Mouse (Mus musculus) layer of hippocampus, postnatal 25 days (tissue): ENCODE results near the gene Glt1d1. TPM values are rescaled to one million over a fixed set of nuclear protein-coding genes. Genes with fewer than 3 reads are reported as not detected.

Experiments used
- DNase-seq, 2 experiments: peaks; one replicate each; pipeline ENCODE4 v3.0.0; 2022; ENCODE audit warnings: mixed read lengths in 2 of 2, low spot score in 1 of 2; ENCODE audit errors: extremely low spot score in 1 of 2
- total RNA-seq, 2 experiments: library from RNA; stranded (reverse); gene quantifications; 2 replicates each; pipeline ENCODE4 v1.2.3; 2021

Gene Glt1d1
- total RNA-seq, 2 experiments from 2014 or later: 21.3 to 23.0 TPM

DNA sequence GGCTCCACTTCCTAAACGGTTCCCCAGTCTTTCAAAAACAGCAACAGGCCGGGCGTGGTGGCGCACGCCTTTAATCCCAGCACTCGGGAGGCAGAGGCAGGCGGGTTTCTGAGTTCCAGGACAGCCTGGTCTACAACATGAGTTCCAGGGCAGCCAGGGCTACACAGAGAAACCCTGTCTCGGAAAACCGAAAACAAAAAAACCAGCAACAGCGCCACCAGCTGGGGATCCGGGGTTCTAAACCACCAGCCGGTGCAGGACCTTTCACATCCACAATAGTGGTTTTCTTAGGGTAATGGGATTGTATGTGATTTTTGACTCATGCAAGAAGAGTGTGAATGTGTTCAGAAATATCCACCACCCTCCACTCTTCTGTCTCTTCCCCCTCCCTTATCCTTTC, 4.8 kb upstream of the Glt1d1 start:
- DNase-seq: no peak

DNA sequence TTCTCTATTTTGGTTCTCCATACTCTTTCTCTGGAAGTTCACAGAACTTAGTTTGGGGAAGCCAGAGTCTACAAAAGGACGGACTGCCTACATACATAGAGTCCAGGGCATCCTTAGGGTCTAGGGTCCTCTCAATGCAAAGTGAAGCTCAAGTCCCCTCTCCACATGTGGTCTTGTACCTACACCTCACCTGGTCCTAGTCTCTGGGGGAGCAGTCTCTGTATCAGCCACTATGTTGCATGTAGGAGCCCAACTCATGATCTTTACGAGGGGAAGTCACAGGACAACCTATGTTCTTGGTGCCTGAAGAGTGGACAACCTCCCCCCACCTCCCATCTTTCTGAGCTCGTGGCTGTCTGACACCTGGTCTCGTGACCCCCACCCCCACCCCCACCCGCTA, 391 bp upstream of the Glt1d1 start:
- DNase-seq: no peak

GRCm38 (mm10) chr5:127633188-127633587, 1.1 kb downstream of the Glt1d1 start:
- DNase-seq: no peak

DNA sequence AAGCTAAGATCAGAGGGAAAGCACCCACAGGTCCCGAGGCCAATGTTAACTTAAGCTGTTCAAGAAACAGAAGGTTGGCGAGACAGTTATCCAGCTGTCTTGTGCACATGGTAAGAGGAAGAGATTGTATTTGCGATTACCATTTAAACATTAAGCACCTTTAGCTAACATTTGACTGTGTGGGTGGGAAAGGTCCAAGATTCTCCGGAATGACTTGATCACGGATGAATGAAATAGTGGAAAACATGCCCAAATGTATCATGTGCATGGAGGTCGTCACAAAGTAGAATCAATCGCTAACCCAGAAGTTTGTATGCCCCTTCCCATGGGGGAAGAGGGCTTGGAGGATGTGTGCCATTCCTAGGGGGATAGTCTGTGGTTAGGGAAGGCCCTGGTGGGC, 1.6 kb downstream of the Glt1d1 start:
- DNase-seq: no peak

DNA sequence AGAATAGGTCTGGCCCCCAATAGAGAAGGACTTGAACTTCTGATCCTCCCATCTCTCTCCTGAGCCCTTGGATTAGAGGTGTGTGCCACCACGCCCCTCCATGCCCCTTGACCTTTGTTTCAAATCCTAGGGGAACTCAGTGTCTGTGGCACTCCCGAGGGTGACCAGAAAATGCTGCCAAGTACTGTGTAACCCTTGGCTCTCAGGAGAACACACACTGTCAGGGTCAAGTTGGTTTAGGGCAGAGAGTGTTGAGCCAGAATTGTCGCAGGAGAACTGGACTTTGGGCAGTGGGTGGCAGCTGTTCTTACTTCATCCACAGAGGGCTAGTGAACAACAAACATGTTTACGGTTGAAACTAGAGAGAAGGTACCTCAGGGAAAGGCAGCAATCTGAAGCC, 5.6 kb downstream of the Glt1d1 start:
- DNase-seq: no peak

GRCm38 (mm10) chr5:127638177-127638576, 6.1 kb downstream of the Glt1d1 start:
- no peak for DNase-seq

- no peak for DNase-seq
These were observed 7.1 kb downstream of the Glt1d1 start for GRCm38 (mm10) chr5:127639067-127639605.

DNA sequence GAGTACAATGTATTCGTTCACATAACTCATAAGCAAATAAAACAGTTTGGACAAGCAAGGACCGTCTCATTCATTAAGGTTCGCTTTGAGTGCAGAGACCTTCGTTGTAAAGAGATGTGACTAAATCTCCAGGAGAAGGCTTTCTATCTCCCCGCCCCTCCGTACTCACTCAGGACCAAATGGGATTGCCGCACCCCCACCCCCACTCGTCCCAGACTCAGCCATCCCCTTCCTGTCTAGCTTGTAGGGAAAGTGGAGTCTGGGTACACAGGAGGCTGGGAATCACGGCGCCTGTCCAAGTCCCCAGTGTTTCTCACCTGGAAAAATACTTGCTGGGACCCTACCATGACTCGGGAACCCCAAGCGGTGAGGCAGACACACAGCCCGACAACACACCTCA, 7.6 kb downstream of the Glt1d1 start:
- no peak for DNase-seq

- DNase-seq: no peak
These were observed 8.3 kb downstream of the Glt1d1 start for GRCm38 (mm10) chr5:127640359-127640758.

- no peak for DNase-seq
These were observed 9.3 kb downstream of the Glt1d1 start for GRCm38 (mm10) chr5:127641185-127641958.

DNA sequence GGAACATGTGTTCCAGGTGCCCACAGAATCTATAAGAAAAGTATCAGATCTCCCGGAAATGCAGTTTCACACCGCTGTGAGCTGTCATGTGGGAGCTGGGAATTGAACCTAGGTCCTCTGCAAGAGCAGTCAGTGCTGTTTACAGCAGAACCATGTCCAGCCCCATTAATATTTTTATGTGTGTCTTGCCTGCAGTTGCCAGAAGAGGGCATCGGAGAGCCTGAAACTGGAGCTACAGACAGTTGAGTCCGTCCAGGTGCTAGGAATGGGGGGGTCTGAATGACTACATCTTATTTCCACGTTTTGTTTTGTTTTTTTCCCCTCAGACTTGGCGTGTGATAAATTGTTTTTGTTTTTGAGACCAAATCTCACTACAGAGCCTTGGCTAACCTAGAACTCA, 16.0 kb downstream of the Glt1d1 start:
- DNase-seq: peak in 1 of 2 experiments; percentile 45

DNA sequence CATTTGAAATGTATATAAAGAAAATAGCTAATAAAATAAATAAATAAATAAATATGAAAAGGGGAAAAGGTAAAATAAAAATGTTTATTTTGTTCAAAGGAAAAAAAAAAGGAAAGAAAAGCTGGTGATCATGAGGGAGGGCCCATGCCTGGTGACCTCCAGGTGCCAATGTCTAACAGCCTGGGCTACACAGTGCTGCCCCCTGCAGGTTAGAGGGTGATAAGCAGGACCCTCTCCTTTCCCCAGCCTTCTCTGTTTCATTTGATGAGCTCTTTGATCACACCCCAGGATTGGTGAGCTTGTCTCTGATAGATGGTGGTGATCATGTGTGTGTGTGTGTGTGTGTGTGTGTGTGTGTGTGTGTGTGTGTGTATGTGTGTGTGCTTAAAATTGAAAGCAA, 17.0 kb downstream of the Glt1d1 start:
- DNase-seq: peak in 1 of 2 experiments; percentile 31

DNA sequence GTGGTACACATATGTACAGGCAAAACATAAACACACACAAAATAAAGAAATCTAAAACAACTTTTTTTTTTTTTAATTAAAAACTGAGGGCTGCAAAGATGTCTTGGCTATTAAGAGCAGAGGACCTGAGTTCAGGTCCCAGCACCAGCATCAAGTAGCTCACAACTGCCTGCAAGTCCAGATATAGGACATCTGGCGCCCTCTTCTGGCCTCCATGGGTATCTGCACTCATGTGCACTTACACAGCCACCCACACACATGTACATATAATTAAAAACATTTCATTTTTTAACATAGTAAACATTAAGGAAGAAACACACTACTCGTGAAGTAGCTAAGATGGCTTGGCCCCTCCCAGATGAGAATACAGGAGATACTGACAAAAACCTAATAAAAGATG, 26.2 kb downstream of the Glt1d1 start:
- DNase-seq: no peak

- no peak for DNase-seq
These were observed 27.2 kb downstream of the Glt1d1 start for GRCm38 (mm10) chr5:127659312-127659711.

DNA sequence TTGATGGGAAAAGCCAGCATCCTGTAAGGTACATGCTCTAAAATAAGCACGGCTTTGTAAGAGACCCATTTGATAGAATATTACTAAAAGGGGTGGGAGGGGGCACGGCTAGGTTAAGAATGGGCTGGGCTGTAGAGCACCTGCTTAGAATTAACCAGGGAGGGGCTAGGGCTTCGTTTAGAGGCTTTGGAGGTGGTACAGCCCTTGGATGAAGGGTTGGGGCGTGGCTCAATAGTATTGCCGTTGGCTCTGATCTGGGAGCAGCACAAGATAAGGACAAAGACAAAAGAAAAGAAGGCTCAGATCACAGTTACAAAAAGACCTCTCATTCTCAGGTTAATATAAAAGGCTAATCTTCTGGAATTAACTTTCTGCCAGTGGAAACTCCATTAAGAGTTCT, 28.2 kb downstream of the Glt1d1 start:
- DNase-seq: no peak

DNA sequence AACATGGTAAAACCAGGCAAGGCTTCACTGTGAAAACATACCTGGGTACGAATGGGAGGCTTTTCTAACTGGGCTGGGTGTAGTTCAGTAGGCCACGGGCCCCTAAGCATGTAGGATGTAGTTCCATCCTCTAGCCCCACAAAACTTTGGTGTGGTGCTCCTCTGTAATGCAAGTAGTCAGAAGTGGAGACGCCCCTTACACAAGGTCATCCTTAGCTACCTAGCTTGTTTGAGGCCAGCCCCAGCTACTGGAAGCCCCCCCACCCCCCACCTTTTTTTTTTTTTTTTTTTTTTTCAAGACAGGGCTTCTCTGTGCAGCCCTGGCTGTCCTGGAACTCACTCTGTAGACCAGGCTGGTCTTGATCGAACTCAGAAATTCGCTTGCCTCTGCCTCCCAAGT, 28.9 kb downstream of the Glt1d1 start:
- no peak for DNase-seq

GRCm38 (mm10) chr5:127673913-127674312, 41.9 kb downstream of the Glt1d1 start:
- no peak for DNase-seq

GRCm38 (mm10) chr5:127677561-127677960, 45.5 kb downstream of the Glt1d1 start:
- DNase-seq: no peak

DNA sequence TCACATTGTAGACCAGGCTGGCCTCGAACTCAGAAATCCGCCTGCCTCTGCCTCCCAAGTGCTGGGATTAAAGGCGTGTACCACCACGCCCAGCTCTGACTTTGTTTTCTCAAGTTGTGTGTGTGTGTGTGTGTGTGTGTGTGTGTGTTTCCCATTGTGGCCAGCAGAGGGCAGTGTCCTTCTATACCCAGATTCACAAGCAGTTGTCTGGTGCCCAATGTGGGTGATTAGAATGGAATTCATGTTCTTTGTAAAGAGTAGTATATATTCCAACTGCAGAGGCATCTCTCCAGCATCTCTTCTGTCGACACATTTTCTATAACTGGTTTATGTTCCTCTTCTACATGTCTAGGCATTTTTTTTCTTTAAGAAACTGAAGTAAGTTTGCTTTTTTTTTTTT, 46.4 kb downstream of the Glt1d1 start:
- DNase-seq: no peak

GRCm38 (mm10) chr5:127688568-127689170, 56.6 kb downstream of the Glt1d1 start:
- no peak for DNase-seq

DNA sequence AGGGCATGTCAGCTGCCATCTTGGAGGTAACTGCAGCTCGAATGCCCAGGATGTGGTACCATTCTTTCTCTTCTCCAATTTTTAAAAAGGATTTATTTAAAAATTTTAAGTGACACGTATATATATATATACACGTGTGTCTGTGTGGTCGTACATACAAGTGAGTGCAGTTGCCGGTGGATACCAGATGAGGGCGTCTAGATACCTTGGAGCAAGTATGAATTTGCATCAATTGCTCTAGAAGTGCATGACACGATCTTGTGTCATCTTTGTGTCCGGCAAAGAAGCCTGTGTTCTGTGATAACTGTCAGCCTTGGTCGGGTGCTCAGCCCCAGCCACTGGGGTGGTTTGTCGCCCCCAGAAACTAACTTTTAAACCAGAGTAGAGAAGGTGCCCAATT, 59.0 kb downstream of the Glt1d1 start:
- no peak for DNase-seq

GRCm38 (mm10) chr5:127691581-127691980, 59.5 kb downstream of the Glt1d1 start:
- DNase-seq: no peak
